15 mouse cellular contexts compared by ENCODE assay signal in genomic region chr16:32858356-32858755, GRCm38 (mm10). TPM values are rescaled to one million over a fixed set of nuclear protein-coding genes. Genes with fewer than 3 reads are reported as not detected.
DNase-seq lines count a peak whose midpoint lies in the region; ATAC-seq and TF ChIP-seq lines count a peak whose summit lies in the region.
"Had no signal": no experiment of that assay in that cellular context is flagged by ENCODE, and none has a peak within 500 bp of the region (broad histone marks: within the 10 kb centered on the region; RNA-seq: fewer than 3 reads in every experiment).

No protein-coding gene starts in this region.

- H3K27ac ChIP-seq in heart, embryonic 10.5 days: peak overlapping the region; percentile 88
- H3K27ac ChIP-seq in testis, adult 2 months (ENCODE audit: control insufficient read depth, insufficient read depth, low read depth, low read length): peak overlapping the region; percentile 61
- peak overlapping the region; percentile 97 for H3K27ac ChIP-seq in heart, postnatal 0 days (ENCODE audit: low read depth)
- H3K27ac ChIP-seq in forebrain, embryonic 13.5 days: no peak overlapping the region
- H3K27ac ChIP-seq: macrophage had no signal

- ATAC-seq in heart, postnatal 0 days (ENCODE audit: insufficient read depth, low read depth): no peak
- no peak for ATAC-seq in forebrain, embryonic 13.5 days

- DNase-seq in heart, embryonic 10.5 days (ENCODE audit: low spot score): no peak
- DNase-seq in heart, postnatal 36 days: no peak
- DNase-seq in testis, postnatal 14 days (ENCODE audit: low spot score): no peak
- DNase-seq in heart, postnatal 0 days (ENCODE audit: low spot score): no peak
- no peak for DNase-seq in thymus, adult 18-20 months
- DNase-seq in urinary bladder, postnatal 14 days (ENCODE audit: low spot score): no peak
- DNase-seq: cerebellum, adult 11 months; kidney, postnatal 25 days; right cerebral cortex, postnatal 14 days had no signal

- no peak for TF ChIP-seq CTCF in testis, adult 2 months (IDR thresholded peaks at IDR 0.05; ENCODE audit: control insufficient read depth, insufficient read depth, insufficient replicate concordance, low read depth, low read length)
- TF ChIP-seq CTCF in heart, postnatal 0 days (IDR thresholded peaks at IDR 0.05; ENCODE audit: low read depth): no peak

- no peaks in the 10 kb centered on the region for H3K27me3 ChIP-seq in heart, embryonic 10.5 days (ENCODE audit: insufficient read depth, poor library complexity, severe bottlenecking)
- no peaks in the 10 kb centered on the region for H3K27me3 ChIP-seq in testis, adult 2 months (ENCODE audit: control insufficient read depth, insufficient read depth, low read length)
- H3K27me3 ChIP-seq in heart, postnatal 0 days (ENCODE audit: control insufficient read depth, insufficient read depth, low read length): no peaks in the 10 kb centered on the region
- H3K27me3 ChIP-seq in forebrain, embryonic 13.5 days: no peaks in the 10 kb centered on the region

- no peak for TF ChIP-seq POLR2A in testis, adult 2 months (IDR thresholded peaks at IDR 0.05; ENCODE audit: control insufficient read depth, low read depth, low read length)

- intact Hi-C loops in heart, postnatal 36 days (cut with DNase I): no loop called here

- H3K9ac ChIP-seq in heart, postnatal 0 days (replicated peaks; ENCODE audit: low read depth, low read length): peak overlapping the region; percentile 49; the same call in 1 of the 2 replicates
- no peak overlapping the region for H3K9ac ChIP-seq in forebrain, embryonic 13.5 days

- H3K9me3 ChIP-seq in heart, embryonic 10.5 days: no peaks in the 10 kb centered on the region
- H3K9me3 ChIP-seq in heart, postnatal 0 days (replicated peaks; ENCODE audit: control insufficient read depth, low read length): no peaks in the 10 kb centered on the region
- H3K9me3 ChIP-seq in forebrain, embryonic 13.5 days (replicated peaks): no peaks in the 10 kb centered on the region

- 38% methylated on average over 4 of the region's 4 CpGs for WGBS in heart, embryonic 10.5 days
- 22% methylated on average over 4 of the region's 4 CpGs for WGBS in heart, postnatal 0 days
- WGBS in forebrain, embryonic 13.5 days: 77% methylated on average over 4 of the region's 4 CpGs

- peaks cover 29% of the 10 kb centered on the region for H3K36me3 ChIP-seq in heart, embryonic 10.5 days
- H3K36me3 ChIP-seq in testis, adult 2 months (ENCODE audit: control insufficient read depth, insufficient read depth, low read length): no peaks in the 10 kb centered on the region; the same call in 1 of the 2 replicates
- H3K36me3 ChIP-seq in heart, postnatal 0 days (replicated peaks; ENCODE audit: control insufficient read depth, insufficient read depth, low read length): peaks cover 18% of the 10 kb centered on the region; the same call in 1 of the 2 replicates
- peaks cover 3% of the 10 kb centered on the region; the same call in 1 of the 2 replicates for H3K36me3 ChIP-seq in forebrain, embryonic 13.5 days (ENCODE audit: poor library complexity, severe bottlenecking)

- H3K4me1 ChIP-seq in heart, embryonic 10.5 days: peaks cover 45% of the 10 kb centered on the region
- peaks cover 5% of the 10 kb centered on the region for H3K4me1 ChIP-seq in testis, adult 2 months (ENCODE audit: control insufficient read depth, insufficient read depth, low read length)
- peaks cover 38% of the 10 kb centered on the region for H3K4me1 ChIP-seq in heart, postnatal 0 days (ENCODE audit: control insufficient read depth, insufficient read depth)
- H3K4me1 ChIP-seq in forebrain, embryonic 13.5 days: peaks cover 14% of the 10 kb centered on the region

- no peak for TF ChIP-seq EP300 in heart, postnatal 0 days (IDR thresholded peaks at IDR 0.05; ENCODE audit: low read depth)

- H3K4me2 ChIP-seq in heart, postnatal 0 days (ENCODE audit: low read depth, low read length): peak overlapping the region; percentile 27; the same call in 1 of the 2 replicates
- H3K4me2 ChIP-seq in forebrain, embryonic 13.5 days: no peak overlapping the region

- no peak overlapping the region for H3K4me3 ChIP-seq in heart, embryonic 10.5 days
- no peak overlapping the region for H3K4me3 ChIP-seq in testis, adult 2 months (ENCODE audit: control insufficient read depth, low read depth, low read length)
- no peak overlapping the region for H3K4me3 ChIP-seq in heart, postnatal 0 days (ENCODE audit: low read depth, low read length)
- no peak overlapping the region for H3K4me3 ChIP-seq in forebrain, embryonic 13.5 days

RNA-seq across cellular contexts. Expression of gene Fyttd1, which starts 18.9 kb away (rescaled TPM):
- 122 and 149 TPM in 2 replicates for polyA plus RNA-seq in heart, embryonic 10.5 days (2016; fragmentation: Nextera tagmentation; extraction: Ambion mirVana)
- total RNA-seq in heart, postnatal 36 days (2021): 100 to 1,000 TPM in 1 of 2 experiments, 10 to 100 TPM in 1; 98.9 to 101 TPM
- 35.8 and 45.3 TPM in 2 replicates for polyA plus RNA-seq in testis, adult 2 months (2012; rRNA removed)
- 60.7 and 75.8 TPM in 2 replicates for total RNA-seq in heart, postnatal 0 days (2014; rRNA removed; ENCODE audit: low replicate concordance)
- 118 and 120 TPM in 2 replicates for polyA plus RNA-seq in heart, postnatal 0 days (2015; fragmentation: Nextera tagmentation; extraction: Ambion mirVana)
- polyA plus RNA-seq in forebrain, embryonic 13.5 days (2015; fragmentation: Nextera tagmentation; extraction: Ambion mirVana): 103 and 119 TPM in 2 replicates

RNA-seq across cellular contexts. Expression of gene Rubcn, which starts 19.2 kb away (rescaled TPM):
- polyA plus RNA-seq in heart, embryonic 10.5 days (2016; fragmentation: Nextera tagmentation; extraction: Ambion mirVana): 23.5 and 34.5 TPM in 2 replicates
- total RNA-seq in heart, postnatal 36 days (2021): 10 to 100 TPM; 35.1 to 35.9 TPM
- 77.3 and 84.7 TPM in 2 replicates for polyA plus RNA-seq in testis, adult 2 months (2012; rRNA removed)
- total RNA-seq in heart, postnatal 0 days (2014; rRNA removed; ENCODE audit: low replicate concordance): 53.5 and 66.7 TPM in 2 replicates
- 12.5 and 14.7 TPM in 2 replicates for polyA plus RNA-seq in heart, postnatal 0 days (2015; fragmentation: Nextera tagmentation; extraction: Ambion mirVana)
- 22.3 and 25.0 TPM in 2 replicates for polyA plus RNA-seq in forebrain, embryonic 13.5 days (2015; fragmentation: Nextera tagmentation; extraction: Ambion mirVana)

RNA-seq across cellular contexts. Expression of gene Smbd1, which starts 48.1 kb away (rescaled TPM):
- polyA plus RNA-seq in heart, embryonic 10.5 days (2016; fragmentation: Nextera tagmentation; extraction: Ambion mirVana): not detected in 2 replicates
- total RNA-seq in heart, postnatal 36 days (2021): not detected
- polyA plus RNA-seq in testis, adult 2 months (2012; rRNA removed): 1.9 TPM in 1 of 2 replicates, not detected in the other
- total RNA-seq in heart, postnatal 0 days (2014; rRNA removed; ENCODE audit: low replicate concordance): not detected in 2 replicates
- polyA plus RNA-seq in heart, postnatal 0 days (2015; fragmentation: Nextera tagmentation; extraction: Ambion mirVana): not detected in 2 replicates
- polyA plus RNA-seq in forebrain, embryonic 13.5 days (2015; fragmentation: Nextera tagmentation; extraction: Ambion mirVana): not detected in 2 replicates
- total RNA-seq: adrenal gland, adult 18-20 months; granulocyte monocyte progenitor cell, adult 5-6 weeks; left cerebral cortex, postnatal 36 days had no signal
- polyA plus RNA-seq: macrophage had no signal

RNA-seq across cellular contexts. Expression of gene Lrch3, which starts 55.5 kb away (rescaled TPM):
- 23.7 and 26.6 TPM in 2 replicates for polyA plus RNA-seq in heart, embryonic 10.5 days (2016; fragmentation: Nextera tagmentation; extraction: Ambion mirVana)
- 10 to 100 TPM; 24.6 to 25.4 TPM for total RNA-seq in heart, postnatal 36 days (2021)
- 14.2 and 15.4 TPM in 2 replicates for polyA plus RNA-seq in testis, adult 2 months (2012; rRNA removed)
- 22.8 and 48.9 TPM in 2 replicates for total RNA-seq in heart, postnatal 0 days (2014; rRNA removed; ENCODE audit: low replicate concordance)
- polyA plus RNA-seq in heart, postnatal 0 days (2015; fragmentation: Nextera tagmentation; extraction: Ambion mirVana): 11.2 and 14.0 TPM in 2 replicates
- polyA plus RNA-seq in forebrain, embryonic 13.5 days (2015; fragmentation: Nextera tagmentation; extraction: Ambion mirVana): 36.7 and 39.9 TPM in 2 replicates
